Mouse (Mus musculus) intestine, embryonic 15.5 days (tissue): Measurements from ENCODE around the gene Nolc1. TPM values are rescaled to one million over a fixed set of nuclear protein-coding genes. Genes with fewer than 3 reads are reported as not detected.

Experiments used
- ATAC-seq: fragments of 200-750 bp; cut with Nextera tagmentation; 2 replicates; pipeline ENCODE4 v1.8.0; 2017; ENCODE audit warnings: moderate TSS enrichment, moderate library complexity
- H3K27ac ChIP-seq: fragments of 300-500 bp; sonication (generic); 2 replicates; pipeline ENCODE4 v1.5.1; 2015; ENCODE audit warnings: mild to moderate bottlenecking, inconsistent platforms
- H3K27me3 ChIP-seq: fragments of 300-500 bp; sonication (generic); replicated peaks from 2 replicates; pipeline ENCODE4 v1.6.1; 2015; ENCODE audit warnings: inconsistent platforms
- H3K36me3 ChIP-seq: fragments of 300-500 bp; sonication (generic); 2 replicates; pipeline ENCODE4 v1.6.1; 2015; ENCODE audit warnings: inconsistent platforms
- H3K4me1 ChIP-seq: fragments of 300-500 bp; sonication (generic); replicated peaks from 2 replicates; pipeline ENCODE4 v1.6.1; 2015; ENCODE audit warnings: inconsistent platforms
- H3K4me2 ChIP-seq: fragments of 300-500 bp; sonication (generic); replicated peaks from 2 replicates; pipeline ENCODE4 v1.6.1; 2015; ENCODE audit warnings: mild to moderate bottlenecking, inconsistent platforms
- H3K4me3 ChIP-seq: fragments of 300-500 bp; sonication (generic); replicated peaks from 2 replicates; pipeline ENCODE4 v1.5.1; 2015; ENCODE audit warnings: inconsistent platforms
- H3K9ac ChIP-seq: fragments of 300-500 bp; sonication (generic); 2 replicates; pipeline ENCODE4 v1.6.1; 2015; ENCODE audit warnings: inconsistent platforms
- H3K9me3 ChIP-seq: fragments of 300-500 bp; sonication (generic); 2 replicates; pipeline ENCODE4 v1.6.1; 2016; ENCODE audit warnings: inconsistent platforms
- WGBS: fragments of 180-500 bp; shearing (Covaris S2); methylation state at CpG from one replicate; pipeline ENCODE4 v1.1.7; 2015; 5-methylcytosine and 5-hydroxymethylcytosine counted together
- polyA plus RNA-seq: library from polyadenylated mRNA; unstranded; fragments of >200 nt; fragmentation: Nextera tagmentation; extraction: Ambion mirVana; gene quantifications from 2 replicates; pipeline ENCODE4 v1.2.1, GENCODE M21; 2015

The Nolc1 gene
- 99.0 and 107 TPM in 2 replicates for polyA plus RNA-seq

DNA sequence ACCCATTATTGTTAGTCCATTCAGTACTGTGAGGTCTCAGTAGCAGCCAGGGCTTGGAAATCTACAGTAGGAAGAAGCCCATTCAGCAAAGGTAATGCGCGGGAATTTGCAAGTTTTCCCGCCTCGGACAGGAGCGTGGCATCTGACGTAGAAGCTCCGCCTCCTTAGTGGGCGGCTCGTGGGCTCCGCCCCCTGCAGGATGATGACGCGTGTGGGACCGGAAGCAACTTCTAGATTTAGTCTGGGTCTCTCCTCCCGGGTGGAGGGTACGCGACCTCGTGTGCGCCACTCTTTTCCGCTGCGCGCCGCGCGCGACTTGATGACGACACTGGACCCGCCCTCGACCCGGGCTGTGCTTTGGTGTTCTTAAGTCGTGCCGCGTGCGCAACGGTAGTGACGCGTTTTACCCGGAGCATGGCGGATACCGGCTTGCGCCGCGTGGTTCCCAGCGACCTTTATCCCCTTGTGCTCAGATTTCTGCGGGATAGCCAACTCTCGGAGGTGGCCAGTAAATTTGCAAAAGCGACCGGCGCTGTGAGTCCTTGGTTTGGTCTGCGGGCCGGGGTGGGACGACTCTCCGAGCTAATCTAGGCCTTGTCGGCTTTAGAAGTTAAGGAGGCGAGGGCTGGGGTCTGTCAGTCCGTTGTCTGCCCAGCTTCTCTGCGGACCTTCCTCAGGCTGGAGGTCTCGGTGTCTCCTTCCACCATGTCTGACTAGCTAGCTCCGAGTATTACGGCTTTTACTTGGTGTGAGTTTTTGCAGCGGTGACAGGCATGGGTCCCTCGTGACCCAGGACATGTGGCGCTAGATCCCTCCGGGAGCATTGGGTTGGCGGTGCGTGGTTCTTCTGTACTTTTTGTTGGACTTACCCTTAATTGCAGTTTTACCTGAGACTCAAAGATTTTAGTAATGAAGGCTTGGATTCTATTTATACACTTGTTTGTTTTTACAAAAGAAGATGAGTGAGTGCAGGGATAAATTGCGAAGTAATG lies at the start of gene Nolc1:
Nolc1 (plus strand) TSS at position 248 of the 992 bp plus-strand sequence.
- H3K36me3 ChIP-seq = peaks cover 28% of the 10 kb centered on the region
- H3K9ac ChIP-seq = peak within 1 kb of the TSS; percentile 70
- peaks cover 11% of the 10 kb centered on the region for H3K4me1 ChIP-seq
- peak within 1 kb of the TSS; percentile 64 for H3K27ac ChIP-seq
- H3K4me3 ChIP-seq = peak within 1 kb of the TSS; percentile 82
- under 1% methylated on average over 66 of the region's 66 CpGs for WGBS
- no peaks in the 10 kb centered on the region for H3K9me3 ChIP-seq
- peak; percentile 99 for ATAC-seq
- no peaks in the 10 kb centered on the region for H3K27me3 ChIP-seq
- H3K4me2 ChIP-seq = peak within 1 kb of the TSS; percentile 66

DNA sequence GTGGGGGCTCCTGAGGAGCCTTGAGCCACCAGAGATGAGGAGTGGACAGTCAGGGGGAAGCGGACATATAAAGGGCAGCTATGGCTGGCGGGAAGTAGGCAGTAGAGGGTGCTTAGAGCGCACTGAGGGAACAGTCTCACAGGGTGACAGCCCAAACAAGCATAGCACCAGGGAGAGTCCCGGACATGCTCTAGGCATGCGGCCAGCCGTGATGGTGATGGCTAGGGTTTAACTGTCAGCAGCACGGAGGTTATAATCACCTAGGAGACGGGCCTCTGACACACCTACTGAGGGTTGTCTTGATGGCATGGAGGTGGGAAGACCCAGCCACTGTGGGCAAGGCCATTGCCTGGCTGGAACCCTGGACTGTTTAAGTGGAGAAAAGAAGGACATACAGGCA lies 49.1 kb upstream of the Nolc1 start:
- Histone ChIP-seq H3K27ac (no peak overlapping the region), H3K36me3 (no peaks in the 10 kb centered on the region), H3K4me3 (no peak overlapping the region), H3K9ac (no peak overlapping the region), H3K9me3 (no peaks in the 10 kb centered on the region), H3K4me2 (no peak overlapping the region), H3K27me3 (no peaks in the 10 kb centered on the region), H3K4me1 (peaks cover 5% of the 10 kb centered on the region; the same call in 1 of the 2 replicates)
- 63% methylated on average over 8 of the region's 8 CpGs for WGBS
- ATAC-seq = no peak

DNA sequence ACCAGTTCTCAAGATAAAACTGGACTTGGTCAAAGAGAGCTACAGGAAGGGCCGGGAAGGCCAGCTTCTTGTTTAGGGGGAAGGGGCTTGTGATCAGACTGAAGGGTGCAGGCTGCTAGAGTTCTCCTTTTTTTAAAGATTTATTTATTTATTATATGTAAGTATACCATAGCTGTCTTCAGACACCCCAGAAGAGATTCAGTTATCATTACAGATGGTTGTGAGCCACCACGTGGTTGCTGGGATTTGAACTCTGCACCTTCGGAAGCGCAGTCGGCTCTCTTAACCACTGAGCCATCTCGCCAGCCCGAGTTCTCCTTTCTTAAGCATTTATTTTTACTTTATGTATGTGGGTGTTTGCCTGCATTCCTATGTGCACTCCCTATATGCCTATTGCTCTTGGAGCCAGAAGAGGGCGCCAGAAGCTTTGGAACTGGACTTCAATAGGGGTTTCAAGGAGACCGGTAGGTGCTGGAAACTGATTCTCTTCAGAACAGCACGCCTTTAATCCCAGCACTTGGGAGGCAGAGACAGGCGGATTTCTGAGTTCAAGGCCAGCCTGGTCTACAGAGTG lies 46.8 kb upstream of the Nolc1 start:
- H3K4me1 ChIP-seq = peaks cover 5% of the 10 kb centered on the region; the same call in 1 of the 2 replicates
- no peak overlapping the region for H3K27ac ChIP-seq
- no peaks in the 10 kb centered on the region for H3K27me3 ChIP-seq
- peaks cover 19% of the 10 kb centered on the region for H3K36me3 ChIP-seq
- no peak overlapping the region for H3K4me3 ChIP-seq
- ATAC-seq = no peak
- H3K9ac ChIP-seq = no peak overlapping the region
- H3K4me2 ChIP-seq = no peak overlapping the region
- WGBS = 74% methylated on average over 11 of the region's 11 CpGs
- no peaks in the 10 kb centered on the region for H3K9me3 ChIP-seq

DNA sequence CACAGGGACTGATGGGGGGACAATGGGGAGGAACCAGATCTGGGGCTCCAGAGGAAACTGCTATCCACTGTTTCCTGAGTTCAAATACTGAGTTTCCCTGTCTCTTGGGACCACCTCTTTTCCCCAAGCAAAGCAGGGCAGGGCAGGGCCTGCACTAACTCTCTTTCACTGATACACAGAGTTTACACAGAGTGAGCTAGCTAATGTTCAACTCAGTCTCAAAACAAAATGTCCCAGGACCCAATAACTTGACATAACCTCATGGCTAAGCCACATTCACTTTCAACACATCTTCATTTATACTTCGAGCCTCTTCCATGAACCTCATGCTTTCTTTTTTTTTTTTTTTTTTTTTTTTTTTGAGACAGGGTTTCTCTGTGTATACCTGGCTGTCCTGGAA lies 46.0 kb upstream of the Nolc1 start:
- 72% methylated on average over 1 of the region's 1 CpGs for WGBS
- no peaks in the 10 kb centered on the region for H3K9me3 ChIP-seq
- H3K36me3 ChIP-seq = peaks cover 28% of the 10 kb centered on the region

DNA sequence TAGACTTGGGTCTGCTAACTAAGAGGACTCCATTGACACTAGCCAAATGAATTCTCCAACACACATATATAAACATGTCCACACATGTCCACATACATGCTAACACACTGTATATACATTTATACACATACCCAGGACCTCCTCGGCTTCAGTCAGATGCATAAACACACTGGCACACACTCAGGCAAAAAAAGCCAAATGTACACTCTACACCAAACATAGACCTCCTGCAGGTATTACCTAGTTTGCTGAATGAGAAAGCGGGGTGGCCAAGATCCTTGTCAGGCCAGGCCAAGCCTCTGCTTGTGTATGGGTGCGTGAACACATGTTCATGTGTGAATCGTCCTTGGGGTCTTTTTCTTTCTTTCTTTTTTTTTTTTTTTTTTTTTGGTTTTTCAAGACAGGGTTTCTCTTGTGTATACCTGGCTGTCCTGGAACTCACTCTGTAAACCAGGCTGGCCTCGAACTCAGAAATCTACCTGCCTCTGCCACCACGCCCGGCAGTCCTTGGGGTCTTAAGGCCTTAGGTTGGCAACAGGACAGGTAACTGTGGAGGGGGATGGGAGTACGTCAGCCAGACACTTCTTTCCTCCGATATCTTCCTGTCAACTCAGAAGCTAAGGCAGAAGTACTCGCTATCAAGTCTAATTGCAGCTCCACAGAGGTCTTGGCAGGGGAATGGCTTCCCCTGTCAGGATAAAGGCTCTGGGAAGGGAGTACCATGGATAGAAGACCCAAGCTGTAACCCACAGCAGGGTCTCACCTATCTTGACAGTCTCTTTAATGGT lies 45.3 kb upstream of the Nolc1 start:
- Histone ChIP-seq H3K4me2 (no peak overlapping the region), H3K4me3 (no peak overlapping the region), H3K9me3 (no peaks in the 10 kb centered on the region), H3K27me3 (no peaks in the 10 kb centered on the region), H3K36me3 (peaks cover 35% of the 10 kb centered on the region), H3K4me1 (peaks cover 5% of the 10 kb centered on the region; the same call in 1 of the 2 replicates), H3K9ac (no peak overlapping the region), H3K27ac (no peak overlapping the region)
- 93% methylated on average over 10 of the region's 10 CpGs for WGBS
- ATAC-seq = no peak

More for the DNA sequence above, 46.0 kb upstream of the Nolc1 start:
- Histone ChIP-seq H3K4me2 (no peak overlapping the region), H3K4me1 (peaks cover 5% of the 10 kb centered on the region; the same call in 1 of the 2 replicates), H3K27ac (no peak overlapping the region), H3K27me3 (no peaks in the 10 kb centered on the region), H3K4me3 (no peak overlapping the region), H3K9ac (no peak overlapping the region)
- no peak for ATAC-seq

DNA sequence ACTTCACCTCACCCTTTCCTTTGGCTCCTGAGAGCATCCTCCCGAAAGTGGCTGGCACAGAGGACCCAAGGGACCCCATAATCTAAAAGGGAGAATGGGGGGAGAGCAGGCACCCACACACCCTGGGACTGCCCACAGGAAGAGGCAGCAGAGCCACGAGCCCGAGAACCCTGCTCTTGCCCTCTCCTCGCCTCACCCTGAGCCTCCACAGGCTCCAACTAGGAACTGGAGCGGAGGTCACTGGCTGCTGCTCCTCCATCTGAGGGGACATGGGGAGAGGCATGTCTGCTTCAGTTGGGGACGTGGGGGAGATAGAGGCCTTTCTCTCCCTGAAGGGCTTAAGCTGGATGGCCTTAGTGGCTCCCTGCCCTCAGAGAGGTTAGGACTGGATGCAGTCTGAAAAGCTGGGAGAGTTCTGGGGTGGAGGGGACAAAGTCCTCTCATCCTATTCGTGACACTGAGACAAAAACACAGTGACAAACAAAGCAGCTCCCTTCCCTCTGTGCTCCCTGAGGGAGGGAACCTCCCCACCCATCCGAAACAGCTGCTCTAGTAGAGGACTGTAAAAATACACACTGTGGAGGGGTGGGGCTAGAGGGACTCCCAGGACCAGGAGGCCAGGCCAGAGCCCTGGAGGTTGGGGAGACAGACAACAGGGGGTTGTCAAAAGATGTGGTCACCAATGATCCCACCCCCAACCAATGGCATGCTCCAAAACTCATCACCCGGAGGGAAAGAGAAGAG lies 43.8 kb upstream of the Nolc1 start:
- ATAC-seq = peak; percentile 50; the same call in 1 of the 2 replicates

DNA sequence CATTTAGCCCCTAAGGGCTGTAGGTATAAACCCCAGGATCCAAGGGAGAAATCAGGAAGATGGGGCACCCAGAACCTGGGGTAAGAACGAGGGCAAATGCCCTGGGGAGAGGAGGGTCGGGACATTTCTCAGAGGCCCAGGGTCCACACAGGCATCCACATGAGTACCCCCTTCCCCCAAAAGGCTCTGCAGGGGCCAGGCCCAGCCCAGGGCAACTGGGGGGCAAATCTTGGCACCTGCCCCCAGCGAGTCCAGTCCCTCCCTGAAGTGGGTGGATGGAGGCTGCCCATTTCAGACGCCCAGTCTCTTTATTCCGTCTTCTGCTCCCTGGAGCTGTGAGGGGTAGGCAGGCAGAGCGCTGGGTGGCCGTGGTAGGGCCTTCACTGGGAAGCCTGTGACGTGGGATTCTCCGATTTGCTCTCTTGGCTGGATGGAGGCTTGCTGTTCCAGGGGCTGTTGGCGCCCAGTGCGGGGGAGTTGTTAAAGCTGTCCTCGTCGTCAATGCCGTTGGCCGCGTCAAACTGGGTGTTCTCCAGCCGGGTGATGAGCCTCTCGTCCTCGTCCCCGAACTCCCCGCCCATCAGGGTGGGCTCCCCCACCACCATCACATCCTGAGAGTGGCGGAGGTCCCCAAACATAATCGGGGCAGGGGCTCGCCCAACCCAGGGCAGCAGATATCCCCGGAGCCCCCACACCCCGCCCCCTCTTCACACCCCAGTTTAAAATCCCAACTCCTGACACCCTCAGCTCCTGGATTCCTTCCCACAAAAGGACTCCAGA lies 42.7 kb upstream of the Nolc1 start:
- no peak overlapping the region for H3K27ac ChIP-seq
- no peak overlapping the region for H3K4me2 ChIP-seq
- 88% methylated on average over 26 of the region's 26 CpGs for WGBS
- no peak overlapping the region for H3K9ac ChIP-seq
- no peak overlapping the region for H3K4me3 ChIP-seq
- H3K4me1 ChIP-seq = peaks cover 13% of the 10 kb centered on the region
- no peaks in the 10 kb centered on the region for H3K9me3 ChIP-seq
- no peak for ATAC-seq
- no peaks in the 10 kb centered on the region for H3K27me3 ChIP-seq
- H3K36me3 ChIP-seq = peaks cover 45% of the 10 kb centered on the region

More for the DNA sequence above, 43.8 kb upstream of the Nolc1 start:
- no peak overlapping the region for H3K4me2 ChIP-seq
- WGBS = 76% methylated on average over 9 of the region's 9 CpGs
- H3K4me1 ChIP-seq = peaks cover 2% of the 10 kb centered on the region
- no peak overlapping the region for H3K4me3 ChIP-seq
- no peak overlapping the region for H3K27ac ChIP-seq
- H3K9me3 ChIP-seq = no peaks in the 10 kb centered on the region
- no peak overlapping the region for H3K9ac ChIP-seq
- H3K27me3 ChIP-seq = no peaks in the 10 kb centered on the region
- H3K36me3 ChIP-seq = peaks cover 45% of the 10 kb centered on the region

DNA sequence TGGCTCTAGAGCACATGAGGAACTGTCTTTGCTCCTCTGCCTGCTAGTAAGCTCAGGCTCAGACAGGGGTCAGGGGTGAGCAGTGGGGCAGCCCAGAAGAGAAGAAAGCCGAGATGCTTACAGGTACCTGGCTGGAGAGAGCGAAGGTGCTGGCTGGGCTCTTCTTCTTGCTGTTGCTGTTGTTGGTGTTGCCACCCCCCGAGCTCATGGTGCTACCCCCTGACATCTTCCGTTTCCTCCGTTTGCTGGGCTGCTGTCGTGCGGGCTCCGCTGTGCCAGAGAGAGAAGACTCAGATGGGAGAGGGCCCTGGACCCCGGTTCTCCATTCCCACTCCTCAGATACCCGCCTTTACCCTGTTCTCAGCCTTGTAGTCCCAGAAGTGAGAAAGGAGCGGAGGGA lies 41.8 kb upstream of the Nolc1 start:
- Histone ChIP-seq H3K36me3 (peaks cover 45% of the 10 kb centered on the region), H3K27ac (no peak overlapping the region), H3K4me1 (peaks cover 17% of the 10 kb centered on the region), H3K9ac (no peak overlapping the region), H3K9me3 (no peaks in the 10 kb centered on the region), H3K4me2 (no peak overlapping the region), H3K27me3 (no peaks in the 10 kb centered on the region), H3K4me3 (no peak overlapping the region)
- 95% methylated on average over 11 of the region's 11 CpGs for WGBS
- no peak for ATAC-seq

DNA sequence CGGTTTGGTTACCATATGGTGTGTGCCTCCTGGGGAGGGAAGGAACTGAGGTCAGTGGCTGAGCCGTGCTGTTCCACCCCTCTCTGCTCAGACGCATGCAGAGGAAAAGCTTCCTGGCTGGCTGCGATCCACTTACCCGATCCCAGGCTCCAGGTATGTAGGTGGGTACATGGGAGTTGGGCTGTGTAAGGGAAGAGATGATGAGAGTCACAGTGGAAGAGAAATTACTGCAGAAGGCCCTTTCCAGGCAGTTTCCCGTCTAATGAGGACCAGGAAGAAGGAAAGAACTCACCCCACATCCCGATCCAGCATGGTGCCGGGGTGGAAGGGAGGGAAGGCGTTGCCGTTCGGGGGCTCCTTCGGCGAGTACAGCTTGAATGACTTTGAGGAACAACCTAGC lies 39.7 kb upstream of the Nolc1 start:
- Histone ChIP-seq H3K36me3 (peaks cover 45% of the 10 kb centered on the region), H3K9ac (no peak overlapping the region), H3K27ac (no peak overlapping the region), H3K9me3 (no peaks in the 10 kb centered on the region), H3K4me3 (no peak overlapping the region), H3K4me2 (no peak overlapping the region), H3K27me3 (no peaks in the 10 kb centered on the region), H3K4me1 (peaks cover 29% of the 10 kb centered on the region)
- no peak for ATAC-seq
- WGBS = 90% methylated on average over 13 of the region's 13 CpGs

DNA sequence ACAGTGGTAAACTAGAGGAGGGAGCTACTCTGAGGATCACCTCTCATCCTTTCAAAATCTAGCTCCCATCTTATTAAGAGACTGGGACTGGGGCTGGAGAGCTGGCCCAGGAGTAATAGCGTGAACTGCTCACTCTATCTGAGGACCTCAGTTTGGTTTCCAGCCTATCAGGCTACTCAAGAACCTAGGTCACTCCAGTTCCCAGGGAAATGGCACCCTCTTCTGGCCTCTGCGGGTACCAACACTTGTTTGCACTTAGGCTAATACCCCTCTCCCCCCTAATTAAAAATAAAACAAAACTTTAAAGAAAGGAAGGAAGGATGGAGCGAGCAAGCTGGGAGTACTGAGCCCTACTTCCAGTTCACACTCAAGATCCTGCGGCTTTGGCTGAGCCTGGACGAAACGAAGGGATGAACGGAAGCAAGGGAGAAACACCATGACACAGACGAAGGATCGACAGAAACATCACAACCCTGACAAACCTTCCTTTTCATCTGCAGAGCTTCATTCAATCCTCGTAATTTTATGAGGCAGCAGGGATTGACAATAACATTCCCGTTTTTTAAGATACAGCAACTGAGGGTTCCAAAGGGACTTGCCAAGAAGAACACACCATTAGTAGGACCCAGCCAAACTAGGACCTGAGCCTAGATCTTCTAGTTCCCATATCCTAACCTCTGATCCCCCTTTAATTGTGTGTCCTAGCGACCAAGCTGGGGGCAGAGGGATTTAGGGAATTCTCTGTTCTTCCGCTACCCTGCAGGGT lies 39.0 kb upstream of the Nolc1 start:
- H3K27ac ChIP-seq = no peak overlapping the region
- H3K4me3 ChIP-seq = peak overlapping the region; percentile 75
- H3K36me3 ChIP-seq = peaks cover 44% of the 10 kb centered on the region
- 74% methylated on average over 13 of the region's 13 CpGs for WGBS
- peak overlapping the region; percentile 90 for H3K4me2 ChIP-seq
- H3K27me3 ChIP-seq = no peaks in the 10 kb centered on the region
- ATAC-seq = no peak
- no peak overlapping the region; the same call in 1 of the 2 replicates for H3K9ac ChIP-seq
- peaks cover 36% of the 10 kb centered on the region for H3K4me1 ChIP-seq
- H3K9me3 ChIP-seq = no peaks in the 10 kb centered on the region
